Mouse (Mus musculus): ENCODE data around the gene Sirt1. TPM values are rescaled to one million over a fixed set of nuclear protein-coding genes. Genes with fewer than 3 reads are reported as not detected.
"Not testable (repeated sequence)": the region's sequence is repeated elsewhere in the genome, so short reads cannot be mapped to it uniquely, and the experiment has no call there.

Sirt1 gene
- total and polyA plus RNA-seq, 2 experiments from 2014 or later: 3.2 to 11.0 TPM

DNA sequence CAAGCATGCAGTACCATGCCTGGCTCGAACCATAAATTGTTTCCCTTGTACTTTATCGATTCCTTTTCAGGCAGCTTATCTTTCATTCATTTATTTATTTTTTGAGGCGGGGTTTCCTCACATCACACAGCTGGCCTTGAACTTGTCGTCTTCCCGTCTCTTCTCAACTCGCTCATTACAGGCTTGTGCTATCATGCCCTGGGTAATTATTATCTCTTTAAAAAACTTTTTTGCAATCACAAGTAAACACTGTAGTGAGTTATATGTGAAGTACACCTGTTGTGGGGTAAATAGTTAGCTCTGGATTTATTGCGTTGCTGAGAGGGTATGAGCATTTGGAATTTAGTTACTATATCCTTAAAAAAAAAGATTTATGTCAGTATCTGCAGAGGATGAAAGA lies 33.8 kb upstream of the Sirt1 start:
- no peak overlapping the region for H3K4me2 ChIP-seq (ENCODE audit: low read depth, low read length)
- ATAC-seq: no peak
- H3K27ac ChIP-seq: no peak overlapping the region
- no peaks in the 10 kb centered on the region for H3K36me3 ChIP-seq (ENCODE audit: insufficient read depth, low read length)
- H3K9ac ChIP-seq (replicated peaks; ENCODE audit: low read length): no peak overlapping the region
- WGBS: 87% methylated on average over 7 of the region's 7 CpGs
- no peak for DNase-seq (ENCODE audit: low spot score)
- no peak overlapping the region for H3K4me3 ChIP-seq (ENCODE audit: low read length)
- H3K9me3 ChIP-seq (ENCODE audit: low read length): no peaks in the 10 kb centered on the region
- TF ChIP-seq CTCF (IDR thresholded peaks at IDR 0.05; ENCODE audit: low read depth): no peak
- H3K4me1 ChIP-seq (ENCODE audit: insufficient read depth, low read length): no peaks in the 10 kb centered on the region
- no peaks in the 10 kb centered on the region for H3K27me3 ChIP-seq (ENCODE audit: insufficient read depth, low read length)

DNA sequence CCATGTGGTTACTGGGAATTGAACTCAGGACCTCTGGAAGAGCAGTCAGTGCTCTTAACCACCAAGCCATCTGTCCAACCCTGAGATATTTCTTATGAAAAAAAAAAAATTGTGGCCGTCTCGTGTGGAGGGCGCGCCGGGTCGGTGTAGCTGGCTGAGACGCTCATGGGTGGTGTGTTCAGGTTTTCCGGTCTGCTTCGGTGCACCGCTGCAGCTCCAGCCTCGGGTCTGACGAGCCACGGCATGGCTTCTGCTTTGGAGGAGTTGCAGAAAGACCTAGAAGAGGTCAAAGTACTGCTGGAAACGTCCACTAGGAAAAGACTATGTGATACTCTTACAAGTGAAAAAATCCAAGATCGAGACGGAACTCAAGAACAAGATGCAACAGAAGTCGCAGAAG lies 31.3 kb upstream of the Sirt1 start:
- Histone ChIP-seq H3K9me3 (ENCODE audit: low read length) (no peaks in the 10 kb centered on the region), H3K36me3 (ENCODE audit: insufficient read depth, low read length) (no peaks in the 10 kb centered on the region), H3K4me1 (ENCODE audit: insufficient read depth, low read length) (no peaks in the 10 kb centered on the region), H3K27ac (no peak overlapping the region), H3K4me2 (ENCODE audit: low read depth, low read length) (no peak overlapping the region), H3K4me3 (ENCODE audit: low read length) (no peak overlapping the region), H3K9ac (replicated peaks; ENCODE audit: low read length) (no peak overlapping the region), H3K27me3 (ENCODE audit: insufficient read depth, low read length) (no peaks in the 10 kb centered on the region)
- ATAC-seq (no peak), DNase-seq (ENCODE audit: low spot score) (no peak)
- WGBS: 92% methylated on average over 17 of the region's 17 CpGs
- TF ChIP-seq CTCF (IDR thresholded peaks at IDR 0.05; ENCODE audit: low read depth): no peak

DNA sequence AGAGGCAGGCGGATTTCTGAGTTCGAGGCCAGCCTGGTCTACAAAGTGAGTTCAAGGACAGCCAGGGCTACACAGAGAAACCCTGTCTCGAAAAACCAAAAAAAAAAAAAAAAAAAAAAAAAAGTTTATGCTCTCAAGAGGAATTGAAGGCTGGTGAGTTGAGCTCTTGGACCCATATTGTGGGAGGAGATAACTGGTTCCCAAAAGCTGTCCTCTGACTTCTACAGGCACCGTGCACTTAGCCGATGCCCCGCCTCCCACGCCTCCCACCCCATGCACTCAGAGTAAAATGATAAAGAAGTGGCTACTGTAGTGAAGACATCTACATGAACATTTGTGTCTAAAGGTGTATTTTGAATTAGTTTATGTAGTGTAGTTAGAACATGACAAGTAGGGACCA lies 30.2 kb upstream of the Sirt1 start:
- 94% methylated on average over 6 of the region's 7 CpGs for WGBS
- not testable (repeated sequence) for H3K4me2 ChIP-seq (ENCODE audit: low read depth, low read length); H3K36me3 ChIP-seq (ENCODE audit: insufficient read depth, low read length); H3K27ac ChIP-seq; ATAC-seq; H3K9me3 ChIP-seq (ENCODE audit: low read length); H3K27me3 ChIP-seq (ENCODE audit: insufficient read depth, low read length); DNase-seq (ENCODE audit: low spot score); H3K4me1 ChIP-seq (ENCODE audit: insufficient read depth, low read length); H3K4me3 ChIP-seq (ENCODE audit: low read length); H3K9ac ChIP-seq (replicated peaks; ENCODE audit: low read length)

DNA sequence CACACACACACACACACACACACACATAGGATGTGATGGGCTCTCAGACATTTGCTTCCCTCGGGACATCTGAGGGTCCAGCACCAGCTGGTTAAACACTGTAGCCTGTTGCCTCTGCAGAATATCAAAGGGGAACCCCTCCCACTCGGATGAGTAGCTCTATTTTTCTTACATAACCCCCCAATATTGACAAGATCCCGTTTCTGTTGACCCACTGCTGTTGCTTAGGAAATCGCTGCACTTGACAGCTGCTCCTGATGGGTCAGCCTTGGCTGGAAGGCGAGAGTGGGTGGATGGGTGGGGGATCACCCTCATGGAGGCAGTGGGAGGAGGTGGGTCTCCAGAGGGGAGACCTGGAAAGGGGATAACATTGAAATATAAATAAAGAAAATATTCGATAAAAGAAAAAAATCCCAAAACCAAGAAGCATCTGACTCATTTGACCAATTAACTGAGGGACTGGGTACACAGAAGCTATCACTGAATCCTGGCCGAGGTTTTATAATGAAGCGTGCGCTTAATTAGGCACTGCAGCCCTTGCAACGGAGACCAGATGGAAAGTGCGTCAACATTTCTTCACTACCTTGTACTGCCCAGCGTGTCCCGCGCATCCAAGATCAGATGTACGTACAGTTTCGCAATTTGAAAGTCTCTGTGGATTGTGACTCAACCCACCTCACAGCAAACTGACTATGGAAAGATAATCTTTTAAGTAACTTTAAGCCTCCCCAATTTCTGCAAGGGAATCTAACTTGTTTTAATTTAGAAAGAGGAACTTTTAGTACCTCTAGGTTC lies 28.9 kb upstream of the Sirt1 start:
- Histone ChIP-seq H3K4me1 (ENCODE audit: insufficient read depth, low read length) (no peaks in the 10 kb centered on the region), H3K27me3 (ENCODE audit: insufficient read depth, low read length) (no peaks in the 10 kb centered on the region), H3K36me3 (ENCODE audit: insufficient read depth, low read length) (no peaks in the 10 kb centered on the region), H3K9me3 (ENCODE audit: low read length) (no peaks in the 10 kb centered on the region), H3K4me2 (ENCODE audit: low read depth, low read length) (peak overlapping the region; percentile 23; the same call in 1 of the 2 replicates), H3K27ac (no peak overlapping the region), H3K9ac (replicated peaks; ENCODE audit: low read length) (no peak overlapping the region), H3K4me3 (ENCODE audit: low read length) (no peak overlapping the region)
- WGBS: 57% methylated on average over 16 of the region's 16 CpGs
- TF ChIP-seq CTCF (IDR thresholded peaks at IDR 0.05; ENCODE audit: low read depth): no peak
- no peak for ATAC-seq
- DNase-seq (ENCODE audit: low spot score): no peak

DNA sequence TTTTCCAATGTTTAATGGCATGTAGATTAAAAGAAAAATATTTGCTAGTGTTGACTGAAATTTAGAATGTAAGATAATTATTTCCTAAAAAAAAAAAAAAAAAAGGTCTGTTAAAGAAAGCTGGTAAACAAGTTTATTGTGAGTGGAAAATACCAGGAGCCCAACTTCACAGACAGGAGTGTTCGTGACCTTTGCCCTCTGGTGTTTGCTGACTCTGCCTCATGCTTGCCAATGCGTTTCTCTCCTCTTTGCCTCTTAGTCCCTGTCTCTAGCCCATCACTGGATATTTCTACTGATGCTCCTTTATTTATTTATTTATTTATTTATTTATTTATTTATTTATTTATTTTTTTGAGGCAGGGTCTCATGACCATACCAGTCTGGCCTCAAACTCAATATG lies 22.1 kb upstream of the Sirt1 start:
- H3K9me3 ChIP-seq (ENCODE audit: low read length): no peaks in the 10 kb centered on the region
- ATAC-seq (no peak), DNase-seq (ENCODE audit: low spot score) (no peak)
- H3K27ac ChIP-seq: no peak overlapping the region
- H3K4me3 ChIP-seq (ENCODE audit: low read length): no peak overlapping the region
- no peak overlapping the region for H3K9ac ChIP-seq (replicated peaks; ENCODE audit: low read length)
- no peak overlapping the region for H3K4me2 ChIP-seq (ENCODE audit: low read depth, low read length)
- 94% methylated on average over 2 of the region's 2 CpGs for WGBS
- TF ChIP-seq CTCF (IDR thresholded peaks at IDR 0.05; ENCODE audit: low read depth): no peak
- no peaks in the 10 kb centered on the region for H3K4me1 ChIP-seq (ENCODE audit: insufficient read depth, low read length)
- H3K27me3 ChIP-seq (ENCODE audit: insufficient read depth, low read length): no peaks in the 10 kb centered on the region
- no peaks in the 10 kb centered on the region for H3K36me3 ChIP-seq (ENCODE audit: insufficient read depth, low read length)

DNA sequence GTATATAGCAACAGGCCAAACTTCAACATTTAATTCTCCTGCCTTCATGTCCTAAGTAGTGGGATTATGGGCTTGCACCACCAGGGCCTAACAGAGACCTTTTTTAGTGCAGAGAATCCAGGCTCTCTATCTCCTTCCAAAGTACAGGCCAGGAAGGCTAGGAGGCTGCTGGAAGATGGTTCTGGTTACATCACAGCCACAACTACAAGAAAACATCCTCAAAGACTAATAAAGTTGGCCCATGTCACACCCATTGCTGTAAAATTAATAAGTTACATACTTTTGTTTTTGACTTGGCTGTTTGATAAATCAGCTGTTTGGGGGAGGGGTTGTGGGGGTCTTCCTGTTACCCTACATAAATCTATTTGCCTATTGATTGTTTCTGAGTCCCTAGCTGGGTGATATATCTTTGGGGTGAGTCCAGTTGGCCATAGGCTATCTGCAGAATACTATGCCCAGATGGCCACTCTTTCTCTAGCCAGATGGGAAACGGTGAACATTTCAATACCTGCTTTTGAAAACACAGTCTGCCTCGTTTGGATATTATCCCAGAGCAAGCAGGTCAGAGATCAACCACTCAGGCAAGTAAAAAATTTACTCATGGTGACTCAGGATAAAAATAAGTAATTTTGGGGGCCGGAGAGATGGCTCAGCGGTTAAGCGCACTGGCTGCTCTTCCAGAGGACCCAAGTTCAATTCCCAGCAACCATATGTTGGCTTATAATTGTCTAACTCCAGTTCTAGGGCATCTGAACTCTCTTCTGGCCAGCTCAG lies 21.4 kb upstream of the Sirt1 start:
- no peak for TF ChIP-seq CTCF (IDR thresholded peaks at IDR 0.05; ENCODE audit: low read depth)
- Histone ChIP-seq H3K36me3 (ENCODE audit: insufficient read depth, low read length) (no peaks in the 10 kb centered on the region), H3K9me3 (ENCODE audit: low read length) (no peaks in the 10 kb centered on the region), H3K9ac (replicated peaks; ENCODE audit: low read length) (no peak overlapping the region), H3K4me1 (ENCODE audit: insufficient read depth, low read length) (no peaks in the 10 kb centered on the region), H3K4me2 (ENCODE audit: low read depth, low read length) (no peak overlapping the region), H3K4me3 (ENCODE audit: low read length) (no peak overlapping the region), H3K27me3 (ENCODE audit: insufficient read depth, low read length) (no peaks in the 10 kb centered on the region), H3K27ac (no peak overlapping the region)
- ATAC-seq (no peak), DNase-seq (ENCODE audit: low spot score) (no peak)
- WGBS: 82% methylated on average over 5 of the region's 5 CpGs

DNA sequence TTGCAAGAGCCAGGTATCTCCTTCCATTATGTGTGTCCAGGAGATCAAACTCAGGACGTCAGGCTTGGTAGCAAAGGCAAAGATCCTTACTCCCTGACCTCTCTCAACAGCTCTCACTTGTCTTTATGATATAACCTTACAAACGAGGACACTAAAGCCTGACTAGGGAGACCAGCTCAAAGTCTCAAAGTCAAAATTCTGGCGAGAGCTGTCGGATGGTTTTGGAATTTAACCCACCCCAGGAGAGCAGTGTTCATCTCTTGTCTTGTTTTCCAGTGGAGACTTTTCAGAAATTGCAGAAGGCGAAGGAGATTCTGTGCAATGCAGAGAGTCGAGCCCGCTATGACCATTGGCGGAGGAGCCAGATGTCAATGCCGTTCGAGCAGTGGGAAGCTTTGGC lies 15.5 kb upstream of the Sirt1 start:
- Histone ChIP-seq H3K27me3 (ENCODE audit: insufficient read depth, low read length) (no peaks in the 10 kb centered on the region), H3K4me3 (ENCODE audit: low read length) (no peak overlapping the region), H3K9me3 (ENCODE audit: low read length) (no peaks in the 10 kb centered on the region), H3K4me2 (ENCODE audit: low read depth, low read length) (no peak overlapping the region), H3K27ac (no peak overlapping the region), H3K4me1 (ENCODE audit: insufficient read depth, low read length) (no peaks in the 10 kb centered on the region), H3K9ac (replicated peaks; ENCODE audit: low read length) (no peak overlapping the region), H3K36me3 (ENCODE audit: insufficient read depth, low read length) (no peaks in the 10 kb centered on the region)
- 92% methylated on average over 10 of the region's 10 CpGs for WGBS
- no peak for TF ChIP-seq CTCF (IDR thresholded peaks at IDR 0.05; ENCODE audit: low read depth)
- no peak for ATAC-seq
- no peak for DNase-seq (ENCODE audit: low spot score)

Measured in hindbrain, postnatal 0 days (tissue).